Mouse (Mus musculus) bone marrow, adult 2 months (tissue): ENCODE measurements at regions not wholly inside any gene's neighbourhood (a gene's known extent, or its start where the extent isn't known, plus 50 kb on each side); places are given as distances from the start of the nearest gene placed in this dataset.

Experiments used
- CTCF ChIP-seq: fragments of 200-500 bp; IDR thresholded peaks from 2 replicates; pipeline ENCODE4 v1.5.1; 2011; ENCODE audit warnings: low read length, control low read depth; ENCODE audit not compliant: control insufficient read depth, insufficient read depth
- POLR2A ChIP-seq: fragments of 200-500 bp; IDR thresholded peaks from 2 replicates; pipeline ENCODE4 v1.6.1; 2011; ENCODE audit warnings: low read depth, mild to moderate bottlenecking, control low read depth, low read length, borderline replicate concordance; ENCODE audit not compliant: control insufficient read depth

DNA sequence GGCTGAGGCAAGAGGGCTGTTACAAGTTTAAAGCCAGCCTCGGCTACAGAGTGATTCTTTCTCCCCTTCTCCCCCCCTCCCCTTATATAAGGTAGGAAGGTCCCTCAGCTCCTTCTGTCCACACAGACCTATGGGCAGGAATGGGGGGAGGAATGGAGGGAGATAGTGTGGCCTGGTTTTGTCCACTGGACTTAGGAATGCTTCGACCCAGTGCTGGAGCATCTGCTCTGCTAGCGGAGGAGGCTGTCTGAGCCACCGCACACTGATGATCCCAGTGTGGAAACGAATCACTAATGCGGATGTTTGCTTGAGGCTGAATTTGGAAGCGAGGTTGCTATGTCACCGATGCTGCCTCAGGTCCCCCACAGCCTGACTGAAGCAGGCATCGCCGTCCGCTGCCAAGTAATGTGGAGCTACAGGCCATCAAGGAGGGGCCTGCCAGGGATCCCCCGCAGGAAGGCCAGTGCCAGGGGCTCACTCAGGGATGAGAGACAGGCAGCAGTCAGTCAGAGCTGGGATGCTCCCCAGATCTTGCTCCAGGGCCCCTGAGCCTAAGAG, 67.1 kb upstream of the Ctnnb1 start:
- TF ChIP-seq CTCF (no peak), POLR2A (no peak)
